Mouse (Mus musculus) intestine, embryonic 14.5 days (tissue): ENCODE results near the gene Supt6. TPM values are rescaled to one million over a fixed set of nuclear protein-coding genes. Genes with fewer than 3 reads are reported as not detected.

Source experiments
- ATAC-seq: fragments of 200-750 bp; cut with Nextera tagmentation; replicated peaks from 2 replicates; pipeline ENCODE4 v1.8.0; 2017; ENCODE audit warnings: low read depth, moderate number of reproducible peaks, moderate TSS enrichment, moderate library complexity; ENCODE audit not compliant: low FRiP score, low TSS enrichment
- DNase-seq: peaks from one replicate; pipeline ENCODE4 v3.0.0-alpha.2; 2018; ENCODE audit warnings: low spot score
- H3K27ac ChIP-seq: fragments of 300-500 bp; sonication (generic); 2 replicates; pipeline ENCODE4 v1.5.1; 2014; ENCODE audit warnings: low read depth, mild to moderate bottlenecking, control low read depth
- H3K27me3 ChIP-seq: fragments of 300-500 bp; sonication (generic); replicated peaks from 2 replicates; pipeline ENCODE4 v1.6.1; 2014; ENCODE audit warnings: low read length, control low read depth; ENCODE audit not compliant: control insufficient read depth, insufficient read depth
- H3K36me3 ChIP-seq: fragments of 300-500 bp; sonication (generic); 2 replicates; pipeline ENCODE4 v1.6.1; 2014; ENCODE audit warnings: low read length, control low read depth; ENCODE audit not compliant: control insufficient read depth, insufficient read depth
- H3K4me1 ChIP-seq: fragments of 300-500 bp; sonication (generic); replicated peaks from 2 replicates; pipeline ENCODE4 v1.6.1; 2014; ENCODE audit warnings: low read length, control low read depth, mixed read lengths; ENCODE audit not compliant: control insufficient read depth, insufficient read depth
- H3K4me2 ChIP-seq: fragments of 300-500 bp; sonication (generic); 2 replicates; pipeline ENCODE4 v1.6.1; 2014; ENCODE audit warnings: low read length
- H3K4me3 ChIP-seq: fragments of 300-500 bp; sonication (generic); 2 replicates; pipeline ENCODE4 v1.5.1; 2014; ENCODE audit warnings: low read depth, low read length, control low read depth, mixed read lengths
- H3K9ac ChIP-seq: fragments of 300-500 bp; sonication (generic); 2 replicates; pipeline ENCODE4 v1.6.1; 2014; ENCODE audit warnings: mild to moderate bottlenecking, low read length
- H3K9me3 ChIP-seq: fragments of 300-500 bp; sonication (generic); 2 replicates; pipeline ENCODE4 v1.6.1; 2016; ENCODE audit warnings: low read length, control low read depth; ENCODE audit not compliant: control insufficient read depth
- WGBS: fragments of 180-500 bp; shearing (Covaris S2); extraction: QIAGEN DNeasy Blood & Tissue Kit; methylation state at CpG from one replicate; pipeline ENCODE4 v1.1.7; 2014; 5-methylcytosine and 5-hydroxymethylcytosine counted together
- polyA plus RNA-seq: library from polyadenylated mRNA; unstranded; fragments of >200 nt; fragmentation: Nextera tagmentation; extraction: Ambion mirVana; gene quantifications from 2 replicates; pipeline ENCODE4 v1.2.1, GENCODE M21; 2014

The Supt6 gene
- polyA plus RNA-seq, 1 experiment from 2014 or later = 26.4 TPM

DNA sequence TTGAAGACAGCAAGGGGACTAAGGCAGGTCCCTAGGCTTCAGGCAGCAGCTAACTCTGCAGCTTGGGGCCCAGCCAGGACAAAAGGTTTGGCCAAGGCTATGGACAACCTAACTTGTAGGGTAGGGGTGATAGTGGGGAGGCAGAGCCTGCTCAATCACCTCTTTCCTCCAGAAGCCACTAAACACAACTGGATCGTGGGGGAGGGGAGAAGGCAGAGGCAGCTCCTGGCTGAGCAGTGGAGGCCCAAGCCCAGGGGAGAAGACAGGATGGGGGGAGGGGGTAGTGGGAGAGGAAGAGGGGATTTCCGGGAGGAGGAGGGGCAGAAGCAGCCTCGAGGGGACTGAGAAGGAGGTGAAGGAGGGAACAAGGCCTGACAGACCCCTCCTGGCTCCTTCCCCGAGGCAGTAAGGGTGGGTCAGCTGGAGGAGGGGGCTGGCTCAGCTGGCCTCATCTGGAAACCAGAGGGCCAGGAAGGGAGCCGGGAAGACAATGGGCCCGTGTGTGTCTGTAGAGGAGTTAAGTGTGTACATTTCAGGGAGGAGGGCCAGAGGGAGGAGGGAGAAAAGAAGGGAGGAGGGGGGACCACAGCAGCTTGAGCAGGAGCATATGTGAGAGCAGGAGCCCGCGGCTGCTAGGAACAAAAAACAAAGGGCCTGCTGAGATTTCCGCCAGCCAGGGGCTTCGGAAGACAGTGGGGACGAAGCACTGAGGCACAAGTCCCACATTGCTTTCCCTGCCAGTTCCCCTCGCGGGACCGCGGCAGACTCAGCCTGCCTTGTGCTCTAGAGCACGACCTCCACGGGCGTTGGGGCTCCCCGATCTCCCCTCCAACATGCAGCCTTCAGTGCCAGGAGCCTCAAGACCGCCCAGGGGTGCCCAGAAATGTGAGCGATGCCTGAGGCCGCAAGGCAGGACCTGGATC, 81.8 kb downstream of the Supt6 start:
- ATAC-seq (peak; percentile 69), DNase-seq (peak; percentile 87)
- H3K27me3 ChIP-seq = no peaks in the 10 kb centered on the region
- WGBS = under 1% methylated on average over 22 of the region's 22 CpGs
- peak overlapping the region; percentile 82 for H3K4me2 ChIP-seq
- peak overlapping the region; percentile 99 for H3K9ac ChIP-seq
- H3K4me3 ChIP-seq = peak overlapping the region; percentile 100
- H3K27ac ChIP-seq = peak overlapping the region; percentile 98
- H3K4me1 ChIP-seq = peaks cover 29% of the 10 kb centered on the region
- H3K9me3 ChIP-seq = no peaks in the 10 kb centered on the region
- peaks cover 40% of the 10 kb centered on the region for H3K36me3 ChIP-seq

DNA sequence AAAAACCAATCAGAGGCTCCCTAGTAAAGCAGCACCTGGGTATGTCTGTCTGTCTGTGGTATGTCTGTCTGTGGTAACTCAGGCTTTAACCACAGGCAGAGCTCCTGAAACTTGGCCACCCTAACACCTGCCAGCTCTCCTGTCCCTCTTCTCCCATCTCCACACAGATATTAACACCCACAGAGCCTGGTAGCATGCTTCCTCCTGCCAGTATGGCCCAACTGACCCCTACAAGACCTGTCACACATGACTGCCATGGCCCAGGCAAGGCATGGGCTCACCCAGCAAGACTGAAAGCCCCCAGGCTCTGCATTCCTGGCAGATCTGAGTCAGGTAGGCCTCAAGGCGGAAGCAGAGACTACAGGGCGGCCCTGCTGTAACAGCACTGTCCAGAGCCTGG, 82.7 kb downstream of the Supt6 start:
- peak overlapping the region; percentile 98; the same call in 1 of the 2 replicates for H3K27ac ChIP-seq
- peaks cover 48% of the 10 kb centered on the region for H3K36me3 ChIP-seq
- peaks cover 29% of the 10 kb centered on the region for H3K4me1 ChIP-seq
- H3K4me3 ChIP-seq = peak overlapping the region; percentile 100
- no peak for ATAC-seq
- H3K27me3 ChIP-seq = no peaks in the 10 kb centered on the region
- no peaks in the 10 kb centered on the region for H3K9me3 ChIP-seq
- DNase-seq = no peak
- 65% methylated on average over 2 of the region's 2 CpGs for WGBS
- peak overlapping the region; percentile 82 for H3K4me2 ChIP-seq
- peak overlapping the region; percentile 99 for H3K9ac ChIP-seq

DNA sequence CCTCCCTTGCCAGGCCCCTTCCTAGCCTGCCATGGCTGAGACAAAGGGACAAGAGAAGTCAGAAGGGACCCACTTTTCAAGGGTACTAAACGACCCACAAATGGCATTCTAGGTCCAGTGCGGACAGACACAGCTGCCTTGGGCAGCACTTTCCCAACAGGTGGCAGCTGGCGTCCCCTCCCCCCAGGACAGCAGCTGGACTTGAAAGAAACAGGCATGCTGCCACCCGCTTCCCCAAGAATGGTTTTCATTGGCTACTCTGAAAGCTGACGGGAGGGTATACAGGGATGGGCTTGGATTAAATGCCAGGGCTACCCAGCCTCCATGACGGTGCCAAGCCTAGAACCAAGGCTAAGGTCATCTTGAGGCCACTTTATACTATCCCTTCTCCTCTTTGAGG, 83.3 kb downstream of the Supt6 start:
- Histone ChIP-seq H3K9ac (peak overlapping the region; percentile 99; the same call in 1 of the 2 replicates), H3K27me3 (no peaks in the 10 kb centered on the region), H3K27ac (peak overlapping the region; percentile 98; the same call in 1 of the 2 replicates), H3K4me3 (no peak overlapping the region), H3K36me3 (peaks cover 54% of the 10 kb centered on the region), H3K4me1 (peaks cover 29% of the 10 kb centered on the region), H3K9me3 (no peaks in the 10 kb centered on the region), H3K4me2 (peak overlapping the region; percentile 82)
- ATAC-seq = no peak
- DNase-seq = no peak
- 62% methylated on average over 6 of the region's 6 CpGs for WGBS

DNA sequence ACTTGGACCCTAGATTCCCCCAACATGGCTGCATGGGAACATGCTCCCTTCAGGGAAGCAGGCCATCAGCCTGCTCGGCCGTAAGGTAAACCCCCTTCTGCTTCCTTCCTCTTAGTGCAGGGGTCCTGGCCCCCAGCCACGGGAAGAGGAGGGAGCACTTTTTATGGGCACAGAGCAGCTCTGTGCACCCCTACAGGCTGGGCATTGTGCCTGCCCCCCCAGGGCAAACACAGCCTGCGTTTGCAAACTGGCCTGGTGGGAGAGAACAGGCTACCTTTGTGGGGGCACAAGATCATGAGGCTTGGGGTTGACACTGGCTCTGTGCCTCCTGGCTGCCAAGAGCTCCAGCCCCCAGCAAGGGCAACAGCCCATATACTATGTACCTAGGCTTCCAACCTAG, 83.8 kb downstream of the Supt6 start:
- no peak overlapping the region for H3K4me2 ChIP-seq
- H3K4me1 ChIP-seq = peaks cover 29% of the 10 kb centered on the region
- no peaks in the 10 kb centered on the region for H3K27me3 ChIP-seq
- no peak overlapping the region for H3K4me3 ChIP-seq
- H3K36me3 ChIP-seq = peaks cover 59% of the 10 kb centered on the region
- no peak for ATAC-seq
- 56% methylated on average over 4 of the region's 4 CpGs for WGBS
- H3K27ac ChIP-seq = no peak overlapping the region
- no peak overlapping the region for H3K9ac ChIP-seq
- H3K9me3 ChIP-seq = no peaks in the 10 kb centered on the region
- no peak for DNase-seq

DNA sequence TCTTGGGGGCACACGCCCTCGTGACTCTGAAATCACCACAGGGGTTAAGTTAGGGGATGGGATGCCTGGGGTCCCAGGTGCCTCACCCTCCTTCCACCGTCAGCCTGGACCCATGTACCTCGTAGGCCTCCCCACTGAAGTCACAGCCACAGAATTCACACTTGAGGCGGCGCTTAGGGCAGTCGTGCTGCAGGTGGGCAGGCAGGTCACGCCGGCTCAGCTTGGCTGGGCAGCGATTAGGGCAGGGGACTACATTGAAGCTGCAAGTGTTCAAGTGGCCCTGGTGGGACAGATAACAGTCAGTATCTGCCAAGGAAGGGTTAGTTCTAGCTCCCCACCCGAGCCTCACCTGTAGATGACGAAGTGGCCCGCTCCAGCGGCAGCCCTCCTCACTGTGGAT, 84.6 kb downstream of the Supt6 start:
- peaks cover 67% of the 10 kb centered on the region for H3K36me3 ChIP-seq
- 93% methylated on average over 14 of the region's 14 CpGs for WGBS
- ATAC-seq = no peak
- no peak for DNase-seq
- H3K27me3 ChIP-seq = no peaks in the 10 kb centered on the region
- no peak overlapping the region for H3K27ac ChIP-seq
- H3K9me3 ChIP-seq = no peaks in the 10 kb centered on the region
- no peak overlapping the region for H3K4me2 ChIP-seq
- H3K4me3 ChIP-seq = no peak overlapping the region
- no peak overlapping the region for H3K9ac ChIP-seq
- peaks cover 24% of the 10 kb centered on the region for H3K4me1 ChIP-seq

DNA sequence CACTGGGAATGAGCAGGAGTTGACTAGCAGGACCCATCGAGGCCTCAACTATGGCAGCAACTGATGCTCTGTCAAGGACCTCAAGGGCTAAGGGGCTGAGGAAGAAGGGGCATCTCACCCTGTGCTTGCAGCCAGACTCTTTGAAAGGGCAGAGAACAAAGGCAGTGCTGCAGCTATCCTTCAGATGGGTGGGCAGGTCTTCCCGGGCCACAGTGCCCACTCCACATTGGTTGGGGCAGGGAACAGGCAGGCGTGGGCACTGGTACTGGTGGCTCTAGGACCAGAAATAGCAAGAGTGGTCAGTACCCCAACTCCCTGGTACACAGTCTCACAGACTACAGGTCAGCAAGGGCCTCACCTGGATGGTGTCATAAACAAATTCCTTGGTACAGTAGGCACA, 85.1 kb downstream of the Supt6 start:
- H3K36me3 ChIP-seq = peaks cover 72% of the 10 kb centered on the region
- ATAC-seq = no peak
- no peaks in the 10 kb centered on the region for H3K27me3 ChIP-seq
- H3K9ac ChIP-seq = no peak overlapping the region
- no peak overlapping the region for H3K4me2 ChIP-seq
- no peak overlapping the region for H3K27ac ChIP-seq
- H3K4me1 ChIP-seq = peaks cover 19% of the 10 kb centered on the region
- DNase-seq = no peak
- WGBS = 85% methylated on average over 3 of the region's 3 CpGs
- no peak overlapping the region for H3K4me3 ChIP-seq
- H3K9me3 ChIP-seq = no peaks in the 10 kb centered on the region

DNA sequence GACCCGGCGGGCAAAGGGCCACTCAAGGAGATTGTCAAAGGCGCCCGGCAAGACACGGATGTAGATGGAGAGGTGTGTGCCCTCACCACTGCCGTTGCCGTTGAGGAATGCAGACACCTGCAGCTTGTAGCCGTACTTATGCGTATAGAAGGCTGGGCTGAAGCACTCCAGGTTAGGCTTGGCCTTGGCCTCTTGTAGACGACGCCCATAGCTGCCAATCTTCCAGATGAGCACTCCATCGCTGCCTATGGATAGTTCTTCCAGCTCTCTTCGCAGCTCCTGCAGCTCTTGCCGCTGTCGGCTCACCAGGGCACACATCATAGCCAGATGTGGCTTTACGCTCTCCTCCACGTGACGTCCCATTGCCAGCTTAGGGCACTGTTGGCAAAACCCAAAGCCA, 85.6 kb downstream of the Supt6 start:
- Histone ChIP-seq H3K9me3 (no peaks in the 10 kb centered on the region), H3K4me1 (peaks cover 18% of the 10 kb centered on the region), H3K4me3 (no peak overlapping the region), H3K9ac (no peak overlapping the region), H3K4me2 (no peak overlapping the region), H3K27me3 (no peaks in the 10 kb centered on the region), H3K27ac (no peak overlapping the region), H3K36me3 (peaks cover 77% of the 10 kb centered on the region)
- WGBS = 82% methylated on average over 18 of the region's 18 CpGs
- ATAC-seq (no peak), DNase-seq (no peak)

DNA sequence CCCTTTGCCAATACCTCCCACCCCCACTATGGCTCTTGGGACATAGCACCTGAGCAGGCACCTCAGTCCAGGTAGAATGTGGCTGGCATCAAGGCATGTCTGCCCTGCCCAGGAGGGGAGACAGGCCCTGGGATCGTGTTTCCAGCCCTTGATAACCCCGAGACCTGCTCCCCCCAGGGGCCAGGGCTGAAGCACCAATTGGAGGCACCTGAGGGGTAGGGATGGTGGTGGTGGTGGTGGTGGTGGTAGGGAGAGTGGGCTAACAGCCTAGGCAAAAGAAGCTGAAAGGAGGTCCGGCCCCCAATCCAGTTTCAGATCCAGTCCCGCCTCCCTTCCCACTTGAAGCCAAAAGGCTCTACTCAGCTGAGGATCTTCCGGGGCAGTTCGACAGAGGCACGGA, 86.2 kb downstream of the Supt6 start:
- H3K27ac ChIP-seq = no peak overlapping the region
- H3K9me3 ChIP-seq = no peaks in the 10 kb centered on the region
- DNase-seq (no peak), ATAC-seq (no peak)
- H3K4me1 ChIP-seq = peaks cover 18% of the 10 kb centered on the region
- no peak overlapping the region for H3K4me2 ChIP-seq
- WGBS = 61% methylated on average over 7 of the region's 7 CpGs
- H3K4me3 ChIP-seq = no peak overlapping the region
- H3K36me3 ChIP-seq = peaks cover 83% of the 10 kb centered on the region
- no peak overlapping the region for H3K9ac ChIP-seq
- no peaks in the 10 kb centered on the region for H3K27me3 ChIP-seq

DNA sequence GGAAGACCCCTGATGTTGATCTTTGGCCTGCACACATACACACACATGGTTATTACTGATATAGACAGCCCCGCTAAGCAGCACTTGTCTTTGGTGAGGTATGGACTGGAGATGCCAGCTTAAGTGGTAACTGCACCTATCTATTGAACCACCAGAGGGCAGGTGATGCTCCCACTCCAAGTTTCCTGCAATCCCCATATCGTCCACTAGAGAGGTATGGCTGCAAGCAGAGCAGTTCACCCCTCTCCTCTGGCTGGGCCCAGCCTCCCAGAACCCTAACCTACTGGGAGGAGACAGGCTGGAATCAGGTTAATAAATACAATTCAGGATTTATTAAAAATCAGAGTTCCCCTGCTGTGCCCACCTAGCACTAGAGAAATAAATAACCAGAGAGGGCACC, 86.7 kb downstream of the Supt6 start:
- H3K36me3 ChIP-seq = peaks cover 87% of the 10 kb centered on the region
- H3K9me3 ChIP-seq = no peaks in the 10 kb centered on the region
- H3K9ac ChIP-seq = no peak overlapping the region
- H3K27ac ChIP-seq = no peak overlapping the region
- DNase-seq (peak; percentile 82), ATAC-seq (peak; percentile 32; the same call in 1 of the 2 replicates)
- no peaks in the 10 kb centered on the region for H3K27me3 ChIP-seq
- no peak overlapping the region for H3K4me3 ChIP-seq
- no peak overlapping the region for H3K4me2 ChIP-seq
- WGBS = 26% methylated on average over 2 of the region's 2 CpGs
- H3K4me1 ChIP-seq = peaks cover 18% of the 10 kb centered on the region
